Mouse (Mus musculus): ENCODE results near the gene Fggy.

Fggy gene

GRCm38 (mm10) chr4:95666284-95666889 lies 109.1 kb downstream of the Fggy start:
- DNase-seq = no peak

GRCm38 (mm10) chr4:95666896-95667295 lies 109.6 kb downstream of the Fggy start:
- DNase-seq = no peak

GRCm38 (mm10) chr4:95667595-95667994 lies 110.3 kb downstream of the Fggy start:
- DNase-seq = no peak

GRCm38 (mm10) chr4:95668543-95668942 lies 111.2 kb downstream of the Fggy start:
- no peak for DNase-seq

- DNase-seq = no peak
Observed at GRCm38 (mm10) chr4:95669336-95669735, 112.0 kb downstream of the Fggy start.

GRCm38 (mm10) chr4:95670559-95670958 lies 113.3 kb downstream of the Fggy start:
- no peak for DNase-seq

- DNase-seq = peak; percentile 76
Observed at GRCm38 (mm10) chr4:95672039-95672438, 114.7 kb downstream of the Fggy start.

GRCm38 (mm10) chr4:95676390-95676789 lies 119.1 kb downstream of the Fggy start:
- DNase-seq = no peak

- no peak for DNase-seq
Observed at GRCm38 (mm10) chr4:95680756-95681449, 123.6 kb downstream of the Fggy start.

- DNase-seq = no peak
Observed at GRCm38 (mm10) chr4:95684522-95685080, 127.3 kb downstream of the Fggy start.

GRCm38 (mm10) chr4:95686775-95687174 lies 129.5 kb downstream of the Fggy start:
- no peak for DNase-seq

- peak; percentile 88 for DNase-seq
Observed at GRCm38 (mm10) chr4:95687350-95687749, 130.0 kb downstream of the Fggy start.

GRCm38 (mm10) chr4:95688159-95688558 lies 130.9 kb downstream of the Fggy start:
- no peak for DNase-seq

GRCm38 (mm10) chr4:95700366-95700765 lies 143.1 kb downstream of the Fggy start:
- DNase-seq = no peak

- no peak for DNase-seq
Observed at GRCm38 (mm10) chr4:95707941-95708897, 150.9 kb downstream of the Fggy start.

- DNase-seq = no peak
Observed at GRCm38 (mm10) chr4:95709750-95710149, 152.4 kb downstream of the Fggy start.

GRCm38 (mm10) chr4:95712802-95713201 lies 155.5 kb downstream of the Fggy start:
- DNase-seq = no peak

- no peak for DNase-seq
Observed at GRCm38 (mm10) chr4:95713271-95713670, 156.0 kb downstream of the Fggy start.

GRCm38 (mm10) chr4:95716137-95716536 lies 158.8 kb downstream of the Fggy start:
- no peak for DNase-seq

GRCm38 (mm10) chr4:95723615-95724014 lies 166.3 kb downstream of the Fggy start:
- no peak for DNase-seq

GRCm38 (mm10) chr4:95726361-95726760 lies 169.1 kb downstream of the Fggy start:
- no peak for DNase-seq

- DNase-seq = no peak
Observed at GRCm38 (mm10) chr4:95729142-95729826, 172.0 kb downstream of the Fggy start.

- no peak for DNase-seq
Observed at GRCm38 (mm10) chr4:95731110-95731509, 173.8 kb downstream of the Fggy start.
